Mouse (Mus musculus): ENCODE measurements around the gene Ppil6. TPM values are rescaled to one million over a fixed set of nuclear protein-coding genes. Genes with fewer than 3 reads are reported as not detected.

The Ppil6 gene
- polyA plus RNA-seq, 1 experiment from 2014 or later: 1.2 TPM

GRCm38 (mm10) chr10:41542057-41542456 is 51.8 kb downstream of the Ppil6 start:
- 95% methylated on average over 6 of the region's 6 CpGs for WGBS
- Histone ChIP-seq H3K36me3 (peaks cover 7% of the 10 kb centered on the region), H3K9me3 (no peaks in the 10 kb centered on the region), H3K9ac (no peak overlapping the region), H3K27me3 (replicated peaks) (no peaks in the 10 kb centered on the region), H3K4me1 (peaks cover 4% of the 10 kb centered on the region; the same call in 1 of the 2 replicates), H3K4me3 (no peak overlapping the region), H3K27ac (no peak overlapping the region), H3K4me2 (replicated peaks) (no peak overlapping the region)
- ATAC-seq (ENCODE audit: low FRiP score, low read depth): no peak

- no peak overlapping the region for H3K9ac ChIP-seq
- no peak for ATAC-seq (ENCODE audit: low FRiP score, low read depth)
- H3K27ac ChIP-seq: no peak overlapping the region
- WGBS: 83% methylated on average over 4 of the region's 4 CpGs
- no peak overlapping the region for H3K4me3 ChIP-seq
- H3K27me3 ChIP-seq (replicated peaks): no peaks in the 10 kb centered on the region
- H3K4me1 ChIP-seq: peaks cover 4% of the 10 kb centered on the region; the same call in 1 of the 2 replicates
- no peak overlapping the region for H3K4me2 ChIP-seq (replicated peaks)
- H3K9me3 ChIP-seq: no peaks in the 10 kb centered on the region
- no peaks in the 10 kb centered on the region for H3K36me3 ChIP-seq
Measured at GRCm38 (mm10) chr10:41543439-41543838, 53.2 kb downstream of the Ppil6 start.

- Histone ChIP-seq H3K9ac (no peak overlapping the region), H3K4me2 (replicated peaks) (no peak overlapping the region), H3K4me3 (no peak overlapping the region), H3K9me3 (no peaks in the 10 kb centered on the region), H3K27ac (no peak overlapping the region), H3K27me3 (replicated peaks) (no peaks in the 10 kb centered on the region), H3K4me1 (peaks cover 4% of the 10 kb centered on the region; the same call in 1 of the 2 replicates), H3K36me3 (no peaks in the 10 kb centered on the region)
- no peak for ATAC-seq (ENCODE audit: low FRiP score, low read depth)
- 80% methylated on average over 2 of the region's 2 CpGs for WGBS
Measured at GRCm38 (mm10) chr10:41543844-41544243, 53.6 kb downstream of the Ppil6 start.

GRCm38 (mm10) chr10:41544481-41545190 is 54.4 kb downstream of the Ppil6 start:
- no peak overlapping the region for H3K4me2 ChIP-seq (replicated peaks)
- H3K27ac ChIP-seq: no peak overlapping the region
- H3K4me1 ChIP-seq: peaks cover 4% of the 10 kb centered on the region; the same call in 1 of the 2 replicates
- no peaks in the 10 kb centered on the region for H3K36me3 ChIP-seq
- no peak overlapping the region for H3K4me3 ChIP-seq
- peaks cover 6% of the 10 kb centered on the region for H3K9me3 ChIP-seq
- ATAC-seq (ENCODE audit: low FRiP score, low read depth): no peak
- no peak overlapping the region for H3K9ac ChIP-seq
- 11% methylated on average over 7 of the region's 7 CpGs for WGBS
- no peaks in the 10 kb centered on the region for H3K27me3 ChIP-seq (replicated peaks)

GRCm38 (mm10) chr10:41545224-41545755 is 55.1 kb downstream of the Ppil6 start:
- H3K36me3 ChIP-seq: no peaks in the 10 kb centered on the region

GRCm38 (mm10) chr10:41546396-41547165 is 56.3 kb downstream of the Ppil6 start:
- H3K9ac ChIP-seq: no peak overlapping the region
- 59% methylated on average over 13 of the region's 13 CpGs for WGBS
- no peak overlapping the region for H3K4me3 ChIP-seq
- peaks cover 6% of the 10 kb centered on the region for H3K9me3 ChIP-seq
- peaks cover 4% of the 10 kb centered on the region; the same call in 1 of the 2 replicates for H3K4me1 ChIP-seq
- no peaks in the 10 kb centered on the region for H3K27me3 ChIP-seq (replicated peaks)
- no peak overlapping the region for H3K4me2 ChIP-seq (replicated peaks)
- no peak for ATAC-seq (ENCODE audit: low FRiP score, low read depth)
- no peaks in the 10 kb centered on the region for H3K36me3 ChIP-seq
- no peak overlapping the region for H3K27ac ChIP-seq

More at GRCm38 (mm10) chr10:41545224-41545755, 55.1 kb downstream of the Ppil6 start:
- Histone ChIP-seq H3K9me3 (peaks cover 6% of the 10 kb centered on the region), H3K4me2 (replicated peaks) (no peak overlapping the region), H3K27ac (no peak overlapping the region), H3K27me3 (replicated peaks) (no peaks in the 10 kb centered on the region), H3K4me1 (peaks cover 4% of the 10 kb centered on the region; the same call in 1 of the 2 replicates), H3K4me3 (no peak overlapping the region), H3K9ac (no peak overlapping the region)
- no peak for ATAC-seq (ENCODE audit: low FRiP score, low read depth)
- WGBS: 61% methylated on average over 7 of the region's 7 CpGs

- Histone ChIP-seq H3K9ac (no peak overlapping the region), H3K27me3 (replicated peaks) (no peaks in the 10 kb centered on the region), H3K9me3 (peaks cover 6% of the 10 kb centered on the region), H3K27ac (no peak overlapping the region), H3K4me1 (no peaks in the 10 kb centered on the region), H3K4me3 (no peak overlapping the region), H3K36me3 (no peaks in the 10 kb centered on the region), H3K4me2 (replicated peaks) (no peak overlapping the region)
- no peak for ATAC-seq (ENCODE audit: low FRiP score, low read depth)
- 81% methylated on average over 7 of the region's 7 CpGs for WGBS
Measured at GRCm38 (mm10) chr10:41550711-41551110, 60.5 kb downstream of the Ppil6 start.

- Histone ChIP-seq H3K9ac (no peak overlapping the region), H3K4me1 (no peaks in the 10 kb centered on the region), H3K27me3 (replicated peaks) (no peaks in the 10 kb centered on the region), H3K27ac (no peak overlapping the region), H3K4me3 (no peak overlapping the region), H3K9me3 (peaks cover 6% of the 10 kb centered on the region), H3K36me3 (no peaks in the 10 kb centered on the region), H3K4me2 (replicated peaks) (no peak overlapping the region)
- no peak for ATAC-seq (ENCODE audit: low FRiP score, low read depth)
- WGBS: 35% methylated on average over 3 of the region's 3 CpGs
Measured at GRCm38 (mm10) chr10:41552319-41552718, 62.1 kb downstream of the Ppil6 start.

GRCm38 (mm10) chr10:41552847-41553589 is 62.8 kb downstream of the Ppil6 start:
- no peaks in the 10 kb centered on the region for H3K27me3 ChIP-seq (replicated peaks)
- no peak overlapping the region for H3K9ac ChIP-seq

GRCm38 (mm10) chr10:41553711-41554110 is 63.5 kb downstream of the Ppil6 start:
- Histone ChIP-seq H3K9ac (no peak overlapping the region), H3K4me2 (replicated peaks) (no peak overlapping the region), H3K9me3 (peaks cover 6% of the 10 kb centered on the region), H3K36me3 (no peaks in the 10 kb centered on the region), H3K27me3 (replicated peaks) (no peaks in the 10 kb centered on the region), H3K4me1 (no peaks in the 10 kb centered on the region), H3K4me3 (no peak overlapping the region), H3K27ac (no peak overlapping the region)
- 78% methylated on average over 4 of the region's 4 CpGs for WGBS
- no peak for ATAC-seq (ENCODE audit: low FRiP score, low read depth)

More at GRCm38 (mm10) chr10:41552847-41553589, 62.8 kb downstream of the Ppil6 start:
- H3K4me1 ChIP-seq: no peaks in the 10 kb centered on the region
- ATAC-seq (ENCODE audit: low FRiP score, low read depth): no peak
- H3K9me3 ChIP-seq: peaks cover 6% of the 10 kb centered on the region
- H3K27ac ChIP-seq: no peak overlapping the region
- no peak overlapping the region for H3K4me3 ChIP-seq
- 56% methylated on average over 14 of the region's 14 CpGs for WGBS
- no peaks in the 10 kb centered on the region for H3K36me3 ChIP-seq
- H3K4me2 ChIP-seq (replicated peaks): no peak overlapping the region

- Histone ChIP-seq H3K27ac (no peak overlapping the region), H3K4me3 (no peak overlapping the region), H3K27me3 (replicated peaks) (no peaks in the 10 kb centered on the region), H3K9me3 (no peaks in the 10 kb centered on the region), H3K9ac (no peak overlapping the region), H3K36me3 (no peaks in the 10 kb centered on the region), H3K4me1 (no peaks in the 10 kb centered on the region), H3K4me2 (replicated peaks) (no peak overlapping the region)
- WGBS: 94% methylated on average over 3 of the region's 3 CpGs
- no peak for ATAC-seq (ENCODE audit: low FRiP score, low read depth)
Measured at GRCm38 (mm10) chr10:41555081-41555480, 64.8 kb downstream of the Ppil6 start.

- ATAC-seq (ENCODE audit: low FRiP score, low read depth): no peak
- Histone ChIP-seq H3K27ac (no peak overlapping the region), H3K4me1 (no peaks in the 10 kb centered on the region), H3K9ac (no peak overlapping the region), H3K9me3 (peaks cover 8% of the 10 kb centered on the region; the same call in 1 of the 2 replicates), H3K36me3 (no peaks in the 10 kb centered on the region), H3K4me2 (replicated peaks) (no peak overlapping the region), H3K27me3 (replicated peaks) (no peaks in the 10 kb centered on the region), H3K4me3 (no peak overlapping the region)
- 96% methylated on average over 1 of the region's 1 CpGs for WGBS
Measured at GRCm38 (mm10) chr10:41558401-41558800, 68.2 kb downstream of the Ppil6 start.

Data from neural tube, embryonic 12.5 days (tissue).